ENCODE assay signal across 8 mouse cellular contexts in the genomic region with DNA sequence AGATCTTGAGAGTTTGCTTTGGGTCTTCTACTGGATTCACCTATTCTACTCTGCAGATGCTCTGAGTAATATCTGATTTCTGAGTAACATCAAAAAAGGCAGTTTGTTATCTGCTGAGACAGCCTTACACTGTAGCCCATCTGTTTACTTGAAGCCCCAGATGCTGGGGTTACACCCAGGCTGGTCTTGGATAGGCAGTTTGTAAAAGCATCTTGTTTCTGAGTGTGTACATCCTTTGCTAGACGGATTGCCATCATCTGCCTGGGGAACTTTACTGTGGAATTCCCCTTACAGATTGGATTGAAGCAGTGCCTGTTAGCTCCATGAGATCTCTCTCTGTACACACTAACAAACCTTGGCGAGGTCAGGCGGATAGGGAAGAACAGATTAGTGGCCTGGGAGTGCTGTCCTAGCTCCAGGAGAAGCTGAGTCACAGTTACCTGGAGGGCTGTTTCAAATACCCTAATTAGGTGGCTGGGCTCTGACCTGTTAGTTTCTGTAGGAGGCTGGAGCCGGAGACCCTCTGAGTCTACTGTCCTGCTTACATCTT. TPM values are rescaled to one million over a fixed set of nuclear protein-coding genes. Genes with fewer than 3 reads are reported as not detected.
A peak's percentile ranks its signal among the peaks of the same experiment; 100 is the strongest.
DNase-seq lines count a peak whose midpoint lies in the region; ATAC-seq and TF ChIP-seq lines count a peak whose summit lies in the region.

No protein-coding gene starts in this region.

- 85% methylated on average over 4 of the region's 4 CpGs for WGBS in forebrain, embryonic 12.5 days
- WGBS in forebrain, postnatal 0 days: 77% methylated on average over 4 of the region's 4 CpGs
- 64% methylated on average over 4 of the region's 4 CpGs for WGBS in lung, embryonic 14.5 days
- 51% methylated on average over 4 of the region's 4 CpGs for WGBS in lung, adult 2 months
- WGBS in limb, embryonic 12.5 days: 70% methylated on average over 4 of the region's 4 CpGs
- WGBS in stomach, embryonic 16.5 days: 47% methylated on average over 4 of the region's 4 CpGs

- DNase-seq in forebrain, postnatal 0 days: no peak
- no peak for DNase-seq in lung, embryonic 14.5 days
- DNase-seq in lung, adult 2 months: no peak
- DNase-seq in spleen, adult 18-20 months: no peak
- no peak for DNase-seq in thymus, postnatal 36 days

- H3K9ac ChIP-seq in forebrain, embryonic 12.5 days: no peak overlapping the region
- H3K9ac ChIP-seq in forebrain, postnatal 0 days: no peak overlapping the region
- no peak overlapping the region for H3K9ac ChIP-seq in lung, embryonic 14.5 days
- H3K9ac ChIP-seq in limb, embryonic 12.5 days (replicated peaks): no peak overlapping the region; the same call in 1 of the 2 replicates
- H3K9ac ChIP-seq in stomach, embryonic 16.5 days (ENCODE audit: low read length): 0 out of 2 replicates have a peak overlapping the region, but pooled peaks have one; percentile 10

- no peaks in the 10 kb centered on the region for H3K36me3 ChIP-seq in forebrain, embryonic 12.5 days (replicated peaks)
- no peaks in the 10 kb centered on the region for H3K36me3 ChIP-seq in forebrain, postnatal 0 days (ENCODE audit: insufficient read depth)
- H3K36me3 ChIP-seq in lung, embryonic 14.5 days (ENCODE audit: insufficient read depth): no peaks in the 10 kb centered on the region
- H3K36me3 ChIP-seq in limb, embryonic 12.5 days: peaks cover 10% of the 10 kb centered on the region; the same call in 1 of the 2 replicates
- peaks cover 3% of the 10 kb centered on the region; the same call in 1 of the 2 replicates for H3K36me3 ChIP-seq in stomach, embryonic 16.5 days (ENCODE audit: control insufficient read depth, insufficient read depth, low read length)

- no peaks in the 10 kb centered on the region for H3K9me3 ChIP-seq in forebrain, embryonic 12.5 days
- no peaks in the 10 kb centered on the region for H3K9me3 ChIP-seq in forebrain, postnatal 0 days (ENCODE audit: low read length)
- H3K9me3 ChIP-seq in lung, embryonic 14.5 days (ENCODE audit: low read depth, low read length): no peaks in the 10 kb centered on the region
- H3K9me3 ChIP-seq in limb, embryonic 12.5 days: 0 out of 2 replicates have a peak, but pooled peaks cover 6% of the 10 kb centered on the region
- H3K9me3 ChIP-seq in stomach, embryonic 16.5 days (replicated peaks; ENCODE audit: control insufficient read depth, low read length): no peaks in the 10 kb centered on the region

- TF ChIP-seq POLR2A in lung, adult 2 months (IDR thresholded peaks at IDR 0.05; ENCODE audit: borderline replicate concordance, extremely low read depth, low read depth, low read length): no peak

- no peak overlapping the region for H3K4me2 ChIP-seq in forebrain, embryonic 12.5 days
- H3K4me2 ChIP-seq in forebrain, postnatal 0 days (ENCODE audit: low read depth): no peak overlapping the region
- no peak overlapping the region for H3K4me2 ChIP-seq in lung, embryonic 14.5 days
- H3K4me2 ChIP-seq in limb, embryonic 12.5 days: no peak overlapping the region
- 0 out of 2 replicates have a peak overlapping the region, but pooled peaks have one; percentile 22 for H3K4me2 ChIP-seq in stomach, embryonic 16.5 days (ENCODE audit: low read depth, low read length)

- H3K4me1 ChIP-seq in forebrain, embryonic 12.5 days: peaks cover 21% of the 10 kb centered on the region
- H3K4me1 ChIP-seq in forebrain, postnatal 0 days (ENCODE audit: insufficient read depth): no peaks in the 10 kb centered on the region
- no peaks in the 10 kb centered on the region for H3K4me1 ChIP-seq in lung, embryonic 14.5 days (ENCODE audit: insufficient read depth)
- peaks cover 12% of the 10 kb centered on the region for H3K4me1 ChIP-seq in lung, adult 2 months (ENCODE audit: control insufficient read depth, insufficient read depth, low read length)
- H3K4me1 ChIP-seq in limb, embryonic 12.5 days (replicated peaks): peaks cover 25% of the 10 kb centered on the region
- peaks cover 12% of the 10 kb centered on the region for H3K4me1 ChIP-seq in stomach, embryonic 16.5 days (ENCODE audit: control insufficient read depth, insufficient read depth, low read length)

- H3K27ac ChIP-seq in forebrain, embryonic 12.5 days: peak overlapping the region; percentile 42; the same call in 1 of the 2 replicates
- no peak overlapping the region for H3K27ac ChIP-seq in forebrain, postnatal 0 days (ENCODE audit: low read depth, low read length)
- H3K27ac ChIP-seq in lung, embryonic 14.5 days (ENCODE audit: low read depth): peak overlapping the region; percentile 48; the same call in 1 of the 2 replicates
- H3K27ac ChIP-seq in limb, embryonic 12.5 days: peak overlapping the region; percentile 83
- peak overlapping the region; percentile 67 for H3K27ac ChIP-seq in stomach, embryonic 16.5 days (ENCODE audit: low read length)

- ATAC-seq in forebrain, embryonic 12.5 days (ENCODE audit: low FRiP score): no peak
- ATAC-seq in forebrain, postnatal 0 days: no peak
- no peak for ATAC-seq in lung, embryonic 14.5 days (ENCODE audit: insufficient read depth)
- ATAC-seq in limb, embryonic 12.5 days (ENCODE audit: insufficient number of reproducible peaks, insufficient read depth, low FRiP score, low TSS enrichment, low read depth): no peak
- peak; percentile 14; the same call in 1 of the 2 replicates for ATAC-seq in stomach, embryonic 16.5 days (ENCODE audit: insufficient read depth, low FRiP score)

- TF ChIP-seq CTCF in forebrain, postnatal 0 days (IDR thresholded peaks at IDR 0.05; ENCODE audit: low read depth): no peak
- no peak for TF ChIP-seq CTCF in lung, embryonic 14.5 days (IDR thresholded peaks at IDR 0.05; ENCODE audit: low read depth)
- no peak for TF ChIP-seq CTCF in lung, adult 2 months (IDR thresholded peaks at IDR 0.05; ENCODE audit: insufficient read depth, low read length)

- no peaks in the 10 kb centered on the region for H3K27me3 ChIP-seq in forebrain, embryonic 12.5 days
- H3K27me3 ChIP-seq in forebrain, postnatal 0 days (ENCODE audit: insufficient read depth, low read length): no peaks in the 10 kb centered on the region
- H3K27me3 ChIP-seq in lung, embryonic 14.5 days (ENCODE audit: insufficient read depth, low read length): no peaks in the 10 kb centered on the region
- H3K27me3 ChIP-seq in limb, embryonic 12.5 days: no peaks in the 10 kb centered on the region
- no peaks in the 10 kb centered on the region for H3K27me3 ChIP-seq in stomach, embryonic 16.5 days (ENCODE audit: control insufficient read depth, insufficient read depth, low read length)

- H3K4me3 ChIP-seq in forebrain, embryonic 12.5 days (replicated peaks): no peak overlapping the region
- no peak overlapping the region for H3K4me3 ChIP-seq in forebrain, postnatal 0 days (ENCODE audit: low read depth, low read length)
- H3K4me3 ChIP-seq in lung, embryonic 14.5 days (ENCODE audit: low read depth, low read length): no peak overlapping the region
- no peak overlapping the region for H3K4me3 ChIP-seq in lung, adult 2 months (replicated peaks; ENCODE audit: extremely low read depth, low read depth, low read length)
- no peak overlapping the region for H3K4me3 ChIP-seq in limb, embryonic 12.5 days (replicated peaks)
- H3K4me3 ChIP-seq in stomach, embryonic 16.5 days (replicated peaks; ENCODE audit: low read length): no peak overlapping the region

RNA-seq across cellular contexts. Expression of a gene that starts 37.2 kb away (rescaled TPM):
- 3.2 and 3.3 TPM in 2 replicates for polyA plus RNA-seq in forebrain, embryonic 12.5 days (2016; fragmentation: Nextera tagmentation; extraction: Ambion mirVana)
- total RNA-seq in forebrain, postnatal 0 days (2014; rRNA removed): 2.2 and 3.6 TPM in 2 replicates
- 0.63 and 1.5 TPM in 2 replicates for polyA plus RNA-seq in forebrain, postnatal 0 days (2015; fragmentation: Nextera tagmentation; extraction: Ambion mirVana)
- polyA plus RNA-seq in lung, embryonic 14.5 days (2014; fragmentation: Nextera tagmentation; extraction: Ambion mirVana): 3.3 and 3.6 TPM in 2 replicates
- 4.8 and 7.2 TPM in 2 replicates for polyA plus RNA-seq in lung, adult 2 months (2012; rRNA removed)
- 4.6 TPM in 2 replicates for polyA plus RNA-seq in limb, embryonic 12.5 days (2016; fragmentation: Nextera tagmentation; extraction: Ambion mirVana)
- 3.7 and 3.9 TPM in 2 replicates for polyA plus RNA-seq in stomach, embryonic 16.5 days (2015; fragmentation: Nextera tagmentation; extraction: Ambion mirVana)

RNA-seq across cellular contexts. Expression of a gene that starts 37.4 kb away (rescaled TPM):
- polyA plus RNA-seq in forebrain, embryonic 12.5 days (2016; fragmentation: Nextera tagmentation; extraction: Ambion mirVana): 53.3 and 60.3 TPM in 2 replicates
- total RNA-seq in forebrain, postnatal 0 days (2014; rRNA removed): 65.9 and 66.0 TPM in 2 replicates
- polyA plus RNA-seq in forebrain, postnatal 0 days (2015; fragmentation: Nextera tagmentation; extraction: Ambion mirVana): 37.5 and 40.1 TPM in 2 replicates
- 29.3 and 30.0 TPM in 2 replicates for polyA plus RNA-seq in lung, embryonic 14.5 days (2014; fragmentation: Nextera tagmentation; extraction: Ambion mirVana)
- 7.9 and 13.4 TPM in 2 replicates for polyA plus RNA-seq in lung, adult 2 months (2012; rRNA removed)
- polyA plus RNA-seq in limb, embryonic 12.5 days (2016; fragmentation: Nextera tagmentation; extraction: Ambion mirVana): 30.0 and 33.2 TPM in 2 replicates
- 26.4 and 27.4 TPM in 2 replicates for polyA plus RNA-seq in stomach, embryonic 16.5 days (2015; fragmentation: Nextera tagmentation; extraction: Ambion mirVana)
